Mouse (Mus musculus) hindbrain, postnatal 0 days (tissue): ENCODE measurements around the gene Rcsd1. TPM values are rescaled to one million over a fixed set of nuclear protein-coding genes. Genes with fewer than 3 reads are reported as not detected.

Experiments
- ATAC-seq: fragments of 200-750 bp; cut with Nextera tagmentation; 2 replicates; pipeline ENCODE4 v1.8.0; 2017; ENCODE audit warnings: mild to moderate bottlenecking, moderate TSS enrichment, moderate library complexity
- DNase-seq: peaks from one replicate; pipeline ENCODE4 v3.0.0-alpha.2; 2015; ENCODE audit warnings: low spot score
- H3K27ac ChIP-seq: fragments of 300-500 bp; sonication (generic); 2 replicates; pipeline ENCODE4 v1.5.1; 2014; ENCODE audit warnings: mild to moderate bottlenecking
- H3K27me3 ChIP-seq: fragments of 300-500 bp; sonication (generic); 2 replicates; pipeline ENCODE4 v1.6.1; 2014; ENCODE audit warnings: low read length, mixed read lengths; ENCODE audit not compliant: insufficient read depth
- H3K36me3 ChIP-seq: fragments of 300-500 bp; sonication (generic); 2 replicates; pipeline ENCODE4 v1.6.1; 2014; ENCODE audit warnings: low read length, mixed read lengths; ENCODE audit not compliant: insufficient read depth
- H3K4me1 ChIP-seq: fragments of 300-500 bp; sonication (generic); 2 replicates; pipeline ENCODE4 v1.6.1; 2014; ENCODE audit warnings: antibody characterized with exemption, low read length, mixed read lengths; ENCODE audit not compliant: insufficient read depth
- H3K4me2 ChIP-seq: fragments of 300-500 bp; sonication (generic); 2 replicates; pipeline ENCODE4 v1.6.1; 2014; ENCODE audit warnings: low read depth, mild to moderate bottlenecking, low read length, moderate library complexity, mixed read lengths
- H3K4me3 ChIP-seq: fragments of 300-500 bp; sonication (generic); 2 replicates; pipeline ENCODE4 v1.5.1; 2014; ENCODE audit warnings: low read length
- H3K9ac ChIP-seq: fragments of 300-500 bp; sonication (generic); replicated peaks from 2 replicates; pipeline ENCODE4 v1.6.1; 2014; ENCODE audit warnings: mild to moderate bottlenecking, low read length, moderate library complexity, mixed read lengths
- H3K9me3 ChIP-seq: fragments of 300-500 bp; sonication (generic); 2 replicates; pipeline ENCODE4 v1.6.1; 2016; ENCODE audit warnings: low read length, mixed read lengths
- CTCF ChIP-seq: IDR thresholded peaks from 2 replicates; pipeline ENCODE4 v1.5.1; 2016; ENCODE audit warnings: antibody characterized with exemption, control low read depth, low read depth
- WGBS: fragments of 180-500 bp; shearing (Covaris S2); extraction: QIAGEN DNeasy Blood & Tissue Kit; methylation state at CpG from one replicate; pipeline ENCODE4 v1.1.7; 2014; 5-methylcytosine and 5-hydroxymethylcytosine counted together
- polyA plus RNA-seq: library from polyadenylated mRNA; unstranded; fragments of >200 nt; fragmentation: Nextera tagmentation; extraction: Ambion mirVana; gene quantifications from 2 replicates; pipeline ENCODE4 v1.2.1, GENCODE M21; 2015
- total RNA-seq: library from RNA; depleted of rRNA; stranded (reverse); fragments of >200 nt; gene quantifications from 2 replicates; pipeline ENCODE4 v1.2.3, GENCODE M21; 2014

Rcsd1 gene
- total and polyA plus RNA-seq, 2 experiments from 2014 or later, result 6.0 to 9.2 TPM

DNA sequence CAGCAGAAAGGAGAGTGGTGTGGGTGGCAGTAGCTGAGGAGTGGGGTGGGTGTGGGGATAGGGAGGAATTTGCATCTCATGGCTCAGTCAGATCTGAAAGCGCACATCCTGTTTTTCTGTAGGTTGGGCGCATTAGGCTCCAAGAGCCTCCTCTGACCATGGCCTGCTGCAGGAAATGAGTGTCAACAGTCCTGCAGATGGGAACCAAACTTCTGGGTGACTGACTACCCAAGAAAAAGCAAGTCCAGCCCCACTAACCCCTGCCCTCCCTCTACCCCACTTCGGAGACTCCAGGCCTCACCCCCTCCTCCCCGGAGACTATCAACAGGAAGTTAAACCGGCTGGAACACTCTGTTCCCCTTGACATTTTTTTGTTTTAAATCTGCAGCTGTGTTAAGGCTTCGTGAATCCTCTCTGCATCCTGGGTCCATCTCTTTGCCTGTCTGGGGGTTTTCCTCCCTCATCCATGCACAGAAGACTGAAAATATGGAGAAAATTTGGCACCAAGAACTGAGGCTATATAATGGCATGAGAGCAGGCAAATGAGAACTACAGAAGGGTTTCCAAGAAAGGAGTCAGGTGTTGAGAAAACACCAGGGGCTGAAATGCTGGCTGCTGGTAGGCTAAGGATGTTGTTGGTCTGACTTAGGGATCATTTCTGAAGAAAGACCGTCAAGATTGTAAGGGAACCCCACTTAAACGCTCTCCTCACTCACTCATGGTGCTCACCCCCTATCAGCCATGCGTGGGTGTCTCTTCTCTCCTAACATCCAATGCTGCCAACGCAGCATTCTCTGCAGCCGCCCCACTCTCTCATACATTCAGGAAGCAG, 8.4 kb upstream of the Rcsd1 start:
- no peaks in the 10 kb centered on the region for H3K4me1 ChIP-seq
- WGBS, result 60% methylated on average over 11 of the region's 11 CpGs
- peak; percentile 10; the same call in 1 of the 2 replicates for ATAC-seq
- H3K9me3 ChIP-seq, result no peaks in the 10 kb centered on the region
- H3K27me3 ChIP-seq, result no peaks in the 10 kb centered on the region
- no peak overlapping the region for H3K9ac ChIP-seq
- H3K4me2 ChIP-seq, result no peak overlapping the region
- TF ChIP-seq CTCF, result no peak
- peak overlapping the region; percentile 68; the same call in 1 of the 2 replicates for H3K27ac ChIP-seq
- DNase-seq, result peak; percentile 18
- H3K4me3 ChIP-seq, result no peak overlapping the region
- no peaks in the 10 kb centered on the region for H3K36me3 ChIP-seq

GRCm38 (mm10) chr1:165716426-165716825, 6.9 kb upstream of the Rcsd1 start:
- no peak for ATAC-seq
- no peaks in the 10 kb centered on the region for H3K27me3 ChIP-seq
- no peak for DNase-seq
- H3K4me3 ChIP-seq, result no peak overlapping the region
- H3K27ac ChIP-seq, result no peak overlapping the region
- no peak overlapping the region for H3K4me2 ChIP-seq
- no peaks in the 10 kb centered on the region for H3K36me3 ChIP-seq
- TF ChIP-seq CTCF, result no peak
- H3K9me3 ChIP-seq, result no peaks in the 10 kb centered on the region
- WGBS, result 93% methylated on average over 4 of the region's 4 CpGs
- H3K4me1 ChIP-seq, result no peaks in the 10 kb centered on the region
- no peak overlapping the region for H3K9ac ChIP-seq

DNA sequence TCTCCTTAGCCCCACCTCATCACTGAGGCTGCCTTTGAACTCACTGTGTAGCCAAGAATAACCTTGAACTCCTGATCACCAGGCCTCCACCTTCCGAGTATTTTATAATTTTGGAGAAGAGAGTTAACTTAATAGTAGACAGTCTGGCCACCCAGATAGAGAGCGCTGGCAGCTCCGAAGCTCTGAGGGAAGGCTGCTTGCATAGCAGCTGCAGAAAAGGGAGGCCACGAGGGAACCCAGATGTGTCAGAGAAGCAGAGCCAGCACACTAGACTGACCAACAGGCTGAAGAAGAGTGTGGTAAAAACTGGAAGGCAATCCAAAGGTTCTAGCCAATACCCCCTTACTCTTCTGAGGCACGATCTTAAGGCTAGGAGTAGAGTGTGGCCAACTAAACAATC, 4.2 kb upstream of the Rcsd1 start:
- 78% methylated on average over 5 of the region's 5 CpGs for WGBS
- Histone ChIP-seq H3K27me3 (peaks cover 6% of the 10 kb centered on the region), H3K36me3 (no peaks in the 10 kb centered on the region), H3K4me2 (no peak overlapping the region), H3K9me3 (no peaks in the 10 kb centered on the region), H3K4me3 (no peak overlapping the region), H3K9ac (no peak overlapping the region), H3K4me1 (no peaks in the 10 kb centered on the region), H3K27ac (no peak overlapping the region)
- ATAC-seq, result no peak
- TF ChIP-seq CTCF, result no peak
- DNase-seq, result no peak

DNA sequence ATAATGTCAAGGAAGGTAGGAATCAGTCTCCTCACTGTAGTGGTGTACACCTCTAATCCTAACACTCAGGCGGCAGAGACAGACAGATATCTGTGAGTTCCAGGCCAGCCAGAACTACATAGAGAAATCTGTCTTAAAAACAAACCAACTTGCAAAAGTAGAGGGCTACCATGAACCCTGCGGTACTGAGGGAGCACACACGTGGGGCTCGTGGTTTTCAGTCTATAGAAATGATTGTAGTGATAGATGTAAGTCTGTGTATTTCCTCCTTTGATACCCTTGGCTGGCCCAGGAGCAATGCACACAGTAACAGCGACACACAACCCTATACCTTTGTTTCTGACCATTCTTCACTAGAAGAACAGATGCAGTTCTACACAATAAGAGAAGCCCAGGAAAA, 2.4 kb upstream of the Rcsd1 start:
- ATAC-seq (no peak), DNase-seq (no peak)
- no peaks in the 10 kb centered on the region for H3K4me1 ChIP-seq
- no peaks in the 10 kb centered on the region for H3K9me3 ChIP-seq
- no peak overlapping the region for H3K4me2 ChIP-seq
- H3K9ac ChIP-seq, result no peak overlapping the region
- H3K4me3 ChIP-seq, result no peak overlapping the region
- no peaks in the 10 kb centered on the region for H3K36me3 ChIP-seq
- WGBS, result 87% methylated on average over 5 of the region's 5 CpGs
- no peak overlapping the region for H3K27ac ChIP-seq
- H3K27me3 ChIP-seq, result peaks cover 14% of the 10 kb centered on the region
- TF ChIP-seq CTCF, result no peak

- no peak overlapping the region for H3K27ac ChIP-seq
- H3K4me3 ChIP-seq, result no peak overlapping the region; the same call in 1 of the 2 replicates
- H3K4me2 ChIP-seq, result peak overlapping the region; percentile 99
- ATAC-seq (no peak), DNase-seq (no peak)
- WGBS, result 31% methylated on average over 9 of the region's 9 CpGs
- H3K9ac ChIP-seq, result no peak overlapping the region
- H3K4me1 ChIP-seq, result no peaks in the 10 kb centered on the region
- peaks cover 14% of the 10 kb centered on the region for H3K27me3 ChIP-seq
- no peaks in the 10 kb centered on the region for H3K36me3 ChIP-seq
- no peaks in the 10 kb centered on the region for H3K9me3 ChIP-seq
- TF ChIP-seq CTCF, result no peak
These were observed 724 bp downstream of the Rcsd1 start for GRCm38 (mm10) chr1:165708686-165709380.

DNA sequence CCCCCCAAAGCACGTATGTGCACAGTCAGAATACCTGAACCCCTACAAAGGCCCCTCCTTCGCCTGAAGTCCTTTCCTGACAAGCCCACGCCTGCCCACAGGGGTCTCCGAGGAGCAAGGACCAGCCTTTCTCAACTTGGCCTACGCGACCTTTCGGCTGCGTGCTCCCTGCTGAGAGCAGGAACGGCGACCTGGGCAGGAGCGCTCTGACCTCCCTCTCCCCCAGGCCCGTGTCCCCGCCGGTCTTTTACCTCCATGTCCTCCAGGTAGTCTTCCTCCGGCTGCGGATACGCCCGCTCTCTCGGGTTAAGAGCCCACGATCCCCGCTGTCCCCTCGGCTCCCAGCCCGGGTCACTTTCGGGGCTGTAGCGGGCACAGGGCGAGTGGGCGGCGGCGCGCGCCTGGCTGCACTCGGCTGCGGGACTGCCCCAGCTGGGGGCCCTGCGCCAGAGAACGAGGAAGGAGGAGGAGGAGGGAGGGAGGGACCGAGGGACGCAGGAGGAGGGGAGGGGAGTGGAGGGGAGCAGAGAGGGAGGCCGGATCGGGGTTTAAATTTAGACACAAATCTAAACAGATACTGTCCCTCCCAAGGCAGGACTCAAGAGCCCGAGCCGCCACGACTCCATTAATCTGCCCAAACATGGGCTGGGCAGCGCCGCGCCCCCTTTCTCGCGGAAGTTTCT, 1.8 kb downstream of the Rcsd1 start:
- Histone ChIP-seq H3K27ac (peak overlapping the region; percentile 56; the same call in 1 of the 2 replicates), H3K36me3 (no peaks in the 10 kb centered on the region), H3K9ac (peak overlapping the region; percentile 59), H3K4me3 (peak overlapping the region; percentile 67), H3K4me2 (peak overlapping the region; percentile 99), H3K9me3 (no peaks in the 10 kb centered on the region), H3K4me1 (no peaks in the 10 kb centered on the region), H3K27me3 (peaks cover 14% of the 10 kb centered on the region)
- TF ChIP-seq CTCF, result peak; percentile 3; the same call in 1 of the 2 replicates
- peak; percentile 41 for DNase-seq
- WGBS, result 1% methylated on average over 43 of the region's 47 CpGs
- peak; percentile 43; the same call in 1 of the 2 replicates for ATAC-seq
